Mouse (Mus musculus) left cerebral cortex, postnatal 36 days (tissue): ENCODE measurements at regions not wholly inside any gene's neighbourhood (a gene's known extent, or its start where the extent isn't known, plus 50 kb on each side); places are given as distances from the start of the nearest gene placed in this dataset.

Source experiments
- DNase-seq, 2 experiments: peaks; one replicate each; pipeline ENCODE4 v3.0.0; 2021 to 2022; ENCODE audit warnings: low spot score in 2 of 2, mixed read lengths in 1 of 2
- intact Hi-C: fragments of 180-260 bp; cut with DNase I; formaldehyde crosslinking; loops from one replicate; pipeline ENCODE4 v1.15.1; 2025

DNA sequence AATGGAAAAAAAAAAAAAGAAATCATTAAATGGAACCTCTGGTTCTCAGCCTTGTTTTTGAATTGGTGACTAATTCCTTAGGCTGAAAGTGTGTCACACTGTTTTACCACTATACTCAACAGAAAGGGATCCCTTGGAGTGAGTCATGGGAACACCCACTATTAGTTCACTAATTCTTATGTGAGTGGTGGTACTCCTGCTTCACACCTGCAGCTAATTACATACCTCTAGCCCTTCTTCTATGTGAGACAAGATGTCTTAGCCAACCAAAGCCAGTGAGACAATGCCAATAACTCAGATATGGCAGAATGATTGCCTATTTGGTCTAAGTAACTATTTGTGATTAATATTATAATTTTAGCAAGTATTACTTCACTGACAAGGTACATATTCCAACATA is 398.9 kb downstream of the Vps13c start:
- intact Hi-C loops = no loop called here
- no peak for DNase-seq

DNA sequence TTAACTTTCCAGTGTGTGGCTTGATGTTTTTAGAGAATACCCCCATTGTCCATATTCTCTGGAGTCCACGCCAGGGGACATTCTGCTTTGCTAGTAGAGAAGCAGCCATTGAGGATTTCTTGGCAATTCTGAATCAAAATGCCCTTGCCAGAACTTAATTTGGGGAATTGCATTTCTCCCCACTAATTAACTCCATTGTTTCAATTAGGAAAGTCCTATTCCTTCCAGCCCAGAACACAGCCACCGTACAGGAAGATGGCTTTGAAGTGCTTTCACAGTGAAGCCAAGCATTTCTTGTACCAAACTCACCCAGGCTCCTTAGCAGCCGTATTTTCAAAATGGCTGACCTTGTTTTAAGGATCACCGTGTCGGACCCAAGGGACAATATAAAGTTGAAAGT is 399.4 kb downstream of the Vps13c start:
- no peak for DNase-seq
- intact Hi-C loops = no loop called here

DNA sequence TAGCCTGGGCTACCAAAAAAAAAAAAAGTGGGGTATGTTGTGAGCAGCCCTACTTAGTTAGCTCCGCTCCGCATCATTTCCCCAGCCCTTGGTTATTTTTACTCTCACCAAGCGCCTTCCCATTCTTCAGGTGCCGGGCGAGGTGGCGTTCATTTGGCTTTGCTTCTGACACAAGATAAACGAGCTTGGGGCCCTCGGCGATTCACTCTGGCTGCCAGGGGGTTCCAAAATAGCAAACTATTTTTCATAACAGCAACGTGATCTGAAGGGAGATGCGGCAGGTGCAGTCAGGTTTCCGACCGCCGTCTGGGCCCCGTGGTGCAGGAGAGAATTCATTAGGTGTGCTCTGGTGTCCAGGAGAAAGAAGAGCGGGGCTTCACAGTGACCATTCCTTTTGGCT is 403.6 kb upstream of the Rora start:
- no peak for DNase-seq
- intact Hi-C loops = no loop called here

DNA sequence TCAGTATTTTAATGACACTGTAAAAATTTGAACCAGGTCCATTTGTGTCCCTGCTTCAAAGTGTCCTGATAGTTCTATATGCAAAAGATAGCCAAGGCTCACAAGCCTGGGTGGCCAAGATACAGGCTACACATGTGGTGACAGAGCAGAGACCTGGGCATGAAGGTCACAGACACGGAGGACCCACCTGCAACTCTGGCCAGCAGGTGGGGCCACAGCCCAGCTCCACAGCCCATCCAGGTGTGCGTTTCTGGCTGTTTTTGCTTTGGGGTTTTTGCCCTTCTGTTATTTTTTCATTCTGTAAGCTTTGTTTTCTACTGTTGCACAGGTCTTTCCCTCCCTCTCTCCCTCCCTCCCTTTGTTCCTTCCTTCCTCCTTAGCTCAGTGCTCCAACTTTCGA is 399.4 kb upstream of the Rora start:
- intact Hi-C loops = no loop called here
- DNase-seq = no peak

DNA sequence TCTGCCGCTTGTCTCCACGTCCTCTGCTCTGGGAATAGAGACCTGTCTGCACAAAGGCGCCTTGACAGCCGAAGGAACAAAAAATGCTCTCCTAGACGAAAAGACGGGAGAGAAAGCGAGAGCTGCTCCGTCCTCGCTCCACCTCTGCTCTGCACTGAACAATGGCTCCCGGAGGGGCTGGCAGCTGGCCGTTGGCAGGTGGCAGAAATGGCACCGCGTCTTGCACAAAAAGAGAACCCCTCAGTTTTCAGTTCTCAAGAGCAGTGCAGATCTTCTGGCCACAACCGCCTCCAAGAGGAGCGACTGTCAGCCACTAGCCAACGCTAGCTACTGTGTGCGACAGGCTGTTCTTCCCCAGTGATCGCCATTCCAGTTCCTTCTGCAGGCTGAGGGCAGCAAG is 385.0 kb upstream of the Rora start:
- intact Hi-C loops = no loop called here

DNA sequence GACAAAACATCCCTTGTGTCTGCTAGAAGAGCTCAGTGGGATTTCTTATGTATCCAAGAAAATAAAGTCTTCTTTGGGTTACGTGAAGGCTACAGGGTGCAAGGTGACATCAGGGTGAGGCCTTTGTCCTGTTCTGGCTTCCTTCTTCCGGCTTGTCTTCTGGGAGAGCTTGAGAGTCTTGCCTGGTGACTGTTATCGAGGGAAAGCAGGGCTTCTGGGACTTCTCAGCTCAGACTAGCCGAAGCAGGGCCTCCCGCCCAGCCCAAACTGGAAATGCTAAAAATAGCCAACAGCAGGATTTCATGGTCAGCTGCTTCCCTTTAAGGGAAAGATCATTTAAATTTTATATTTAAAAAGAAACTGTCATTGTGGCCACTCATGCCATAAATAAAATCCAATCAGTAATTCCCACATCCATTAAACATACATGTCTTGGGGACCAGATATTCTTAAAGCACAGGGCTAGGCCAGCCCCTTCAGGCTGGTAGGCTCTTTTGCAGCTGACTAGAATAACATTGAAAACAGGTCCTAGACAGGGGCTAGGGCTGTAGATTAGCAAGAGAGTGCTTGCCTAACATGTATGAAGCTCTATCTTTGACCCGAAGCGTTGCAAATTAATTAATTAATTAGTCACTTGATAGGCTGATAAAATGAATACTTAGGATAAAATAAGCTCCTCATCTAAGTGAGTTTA is 351.2 kb upstream of the Rora start:
- DNase-seq = no peak
- intact Hi-C loops = no loop called here

More for the DNA sequence above, 385.0 kb upstream of the Rora start:
- DNase-seq = peak; percentile 8 to 11

DNA sequence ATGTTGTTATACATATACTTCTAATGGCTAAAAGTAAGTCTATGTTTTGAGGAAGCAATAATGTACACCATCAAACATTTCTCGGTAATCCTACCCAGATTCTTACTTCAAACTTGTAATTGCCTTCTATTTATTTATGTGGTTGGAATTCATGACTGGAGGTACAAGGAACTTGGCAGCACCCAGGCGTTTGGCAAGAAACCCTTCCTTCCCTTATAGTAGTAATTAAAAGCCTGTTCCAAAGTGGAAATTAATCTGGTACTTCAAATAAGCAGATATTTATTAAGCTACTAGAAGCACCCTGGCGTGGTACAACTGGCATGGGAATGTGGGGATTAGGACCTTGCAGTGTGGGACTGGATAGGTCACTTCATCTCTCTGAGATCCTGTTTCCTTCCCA is 322.9 kb upstream of the Rora start:
- intact Hi-C loops = no loop called here
- DNase-seq = no peak

DNA sequence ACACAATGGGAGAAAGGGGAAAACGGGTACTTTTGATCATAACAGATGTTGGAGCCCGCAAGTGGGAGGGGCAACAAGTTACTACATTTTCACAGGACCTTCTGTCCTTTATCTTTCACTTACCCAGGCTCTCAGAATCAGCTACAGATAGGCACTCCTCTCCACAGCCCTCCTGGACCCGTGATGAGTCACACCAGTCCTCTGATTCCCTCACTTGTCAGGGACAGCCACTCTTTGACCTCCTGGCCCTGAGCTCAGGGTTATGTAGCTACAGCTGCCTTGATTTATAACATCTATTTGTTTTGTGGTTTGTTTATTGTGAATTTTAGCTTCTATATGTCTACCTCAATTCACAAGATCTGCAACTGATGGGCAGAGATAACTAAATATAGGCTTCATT is 312.7 kb upstream of the Rora start:
- intact Hi-C loops = no loop called here
- no peak for DNase-seq

DNA sequence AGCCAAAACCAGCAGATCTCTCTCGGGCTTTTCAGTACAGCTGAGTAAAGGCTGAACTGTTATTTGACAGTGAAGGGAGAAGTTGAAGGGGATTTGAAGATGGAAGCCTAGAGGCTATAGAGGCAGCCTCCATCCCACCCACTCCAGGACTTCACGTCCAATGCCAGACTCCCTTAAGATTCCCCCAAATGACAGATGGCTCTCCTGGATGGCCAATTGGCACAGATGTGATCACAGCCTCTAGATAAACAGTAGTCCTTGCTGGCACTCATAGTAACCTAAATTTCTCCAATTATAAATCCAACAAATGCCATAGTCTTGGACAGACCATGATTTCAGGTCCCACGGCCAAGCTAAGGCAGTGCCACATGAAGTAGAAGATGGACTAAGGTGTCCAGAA is 312.1 kb upstream of the Rora start:
- intact Hi-C loops = no loop called here
- DNase-seq = no peak

DNA sequence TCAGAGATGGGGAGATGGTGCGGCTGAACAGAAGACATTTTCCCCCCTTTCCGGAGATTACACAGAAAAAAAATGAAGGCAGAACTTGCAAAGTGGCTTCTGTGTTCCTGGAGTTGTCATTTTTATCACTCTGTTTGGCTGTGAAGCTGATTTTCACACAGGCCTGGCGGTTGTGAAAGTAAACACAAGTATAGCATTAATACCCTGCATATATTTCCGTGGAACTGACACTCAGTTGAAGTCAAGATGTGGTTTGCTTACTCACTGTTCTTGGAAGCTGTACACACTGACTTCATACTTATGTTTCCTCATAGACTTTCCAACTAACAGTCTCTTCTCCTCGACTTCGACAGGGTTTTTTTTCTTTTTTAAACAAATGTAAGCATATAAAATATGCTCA is 306.2 kb upstream of the Rora start:
- intact Hi-C loops = no loop called here
- DNase-seq = peak; percentile 8 to 33

DNA sequence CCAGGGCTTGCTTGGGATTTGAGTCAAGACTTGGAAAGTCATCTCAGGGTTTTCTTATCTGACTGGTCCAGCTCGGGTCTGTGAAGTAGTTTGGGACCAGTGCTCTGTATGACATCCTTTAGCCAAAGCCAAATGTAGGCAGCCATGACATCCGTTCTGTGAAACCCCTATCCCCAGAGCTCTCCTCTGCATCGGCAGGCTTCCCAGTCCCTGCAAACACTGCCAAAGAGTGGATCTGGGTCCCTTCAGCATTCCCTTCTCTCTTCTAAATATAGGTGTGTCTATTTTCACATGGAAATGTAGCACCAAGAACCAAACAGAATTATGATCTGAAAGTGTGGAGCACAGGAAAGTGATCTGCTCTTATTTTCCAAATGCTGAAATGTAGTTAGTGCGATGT is 302.1 kb upstream of the Rora start:
- intact Hi-C loops = no loop called here
- DNase-seq = no peak

DNA sequence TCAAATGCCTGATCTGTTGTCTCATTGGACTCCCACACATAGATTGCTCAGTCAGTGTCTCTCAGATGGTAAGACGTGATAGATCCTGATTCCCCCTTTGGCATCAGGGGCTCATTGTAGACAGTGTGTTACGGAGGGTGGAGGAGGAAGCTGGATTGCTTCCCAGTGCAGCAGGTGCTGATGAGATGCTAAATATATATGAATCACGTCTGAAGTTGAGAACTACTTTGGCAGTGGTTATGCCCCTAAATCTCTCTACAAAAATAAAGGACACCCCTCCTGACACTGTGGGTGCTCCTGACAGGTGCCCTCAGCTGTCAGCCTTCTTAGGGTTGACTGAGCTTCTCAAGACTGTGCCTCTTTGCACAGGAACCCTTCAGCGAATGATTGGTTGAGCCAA is 299.1 kb upstream of the Rora start:
- peak; percentile 9 to 12 for DNase-seq
- intact Hi-C loops = no loop called here

DNA sequence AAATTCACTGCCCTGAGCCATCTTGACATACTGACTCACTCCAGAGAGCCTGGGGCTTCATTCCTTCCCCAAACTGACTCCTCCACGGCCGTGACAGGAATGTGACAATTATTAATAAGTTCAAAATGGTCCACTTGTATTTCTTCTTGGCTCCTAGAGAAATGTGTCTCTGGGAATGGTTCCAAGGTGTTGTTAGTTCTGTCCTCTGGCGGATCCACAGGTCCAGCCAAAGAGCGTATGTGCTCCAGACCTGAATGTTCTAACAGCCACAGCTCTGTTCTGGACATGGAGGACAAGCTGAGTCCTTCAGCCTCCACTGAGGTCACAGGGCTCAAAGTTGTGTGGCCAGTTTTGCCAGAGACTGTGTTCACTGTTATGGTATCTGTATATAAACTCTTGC is 297.5 kb upstream of the Rora start:
- DNase-seq = no peak
- intact Hi-C loops = no loop called here

DNA sequence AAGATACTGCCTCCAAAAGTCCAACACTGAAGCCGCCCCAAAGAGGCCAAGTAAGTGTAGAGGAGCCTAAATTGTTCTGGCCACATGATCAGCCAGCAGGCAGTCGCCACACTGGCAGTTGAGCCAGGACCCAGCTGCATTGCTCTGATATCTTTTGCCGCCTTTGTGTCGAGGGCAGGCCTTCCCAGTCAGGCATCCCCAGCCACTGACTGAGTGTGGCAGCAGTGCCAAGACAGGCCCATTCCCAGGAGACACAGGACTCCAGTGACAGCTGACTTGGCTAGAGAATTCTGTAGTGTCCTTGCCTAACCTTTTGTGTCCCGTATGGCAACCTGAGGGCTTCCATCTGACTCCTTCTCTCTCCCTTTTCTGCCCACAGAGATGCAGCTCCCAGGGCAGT is 296.4 kb upstream of the Rora start:
- intact Hi-C loops = no loop called here
- DNase-seq = peak in 1 of 2 experiments; percentile 10

DNA sequence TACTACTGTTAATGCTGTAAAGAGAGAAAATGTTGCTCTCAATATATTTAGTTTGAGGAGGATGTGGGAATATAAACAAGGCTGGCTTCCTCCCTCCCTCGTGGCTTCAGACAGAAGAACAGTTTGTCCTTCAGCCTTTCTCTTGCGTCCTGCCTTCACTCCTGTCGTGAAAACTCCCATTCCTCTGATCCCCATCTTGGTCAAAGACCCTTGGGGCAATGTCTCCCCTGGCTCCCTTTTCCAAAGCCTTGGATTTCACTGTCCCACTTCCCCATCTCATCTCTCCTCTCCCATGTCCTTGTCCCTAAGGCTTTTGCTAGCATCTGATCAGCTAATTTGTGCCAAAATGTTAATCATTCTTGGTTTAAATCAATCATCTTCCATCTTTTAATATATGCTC is 286.6 kb upstream of the Rora start:
- intact Hi-C loops = no loop called here
- peak; percentile 4 to 13 for DNase-seq

DNA sequence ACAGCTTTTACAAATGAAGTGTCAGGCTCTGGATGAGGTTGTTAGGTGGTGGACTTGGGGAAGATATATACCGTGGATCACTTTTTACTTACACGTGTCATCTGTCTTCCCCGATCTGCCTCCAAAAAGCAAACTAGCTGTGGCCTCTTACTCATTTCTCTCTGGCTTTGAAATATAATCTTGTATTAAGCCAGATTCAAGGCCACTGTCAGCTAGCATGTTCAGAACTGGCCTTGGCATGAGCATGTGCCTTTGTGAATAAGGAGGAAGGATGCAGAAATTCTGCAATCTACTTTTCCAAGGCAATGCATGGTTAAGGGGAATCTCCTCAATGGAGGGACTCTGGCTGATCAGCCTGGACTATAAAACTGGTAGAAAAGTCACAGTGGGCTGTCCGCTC is 286.0 kb upstream of the Rora start:
- no peak for DNase-seq
- intact Hi-C loops = no loop called here

DNA sequence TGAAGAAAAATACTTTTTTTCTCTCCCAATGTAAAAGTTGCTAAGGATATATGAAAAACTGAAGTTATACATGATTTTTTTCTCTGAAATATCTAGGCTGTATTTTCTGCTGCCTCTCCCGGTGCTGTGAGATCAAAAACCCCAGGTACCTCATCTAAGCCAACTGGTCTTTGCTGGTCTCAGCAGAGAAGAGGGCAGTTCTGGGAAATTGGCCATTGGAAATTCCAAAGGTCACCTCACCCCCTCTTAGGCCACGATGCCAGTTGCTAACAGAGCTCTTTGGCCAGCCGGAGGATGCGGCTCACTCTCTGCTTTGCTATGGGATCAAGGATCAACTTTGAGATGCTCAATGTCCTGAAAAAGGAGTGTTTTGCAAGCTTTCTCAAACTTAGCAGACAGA is 280.9 kb upstream of the Rora start:
- DNase-seq = no peak
- intact Hi-C loops = no loop called here

DNA sequence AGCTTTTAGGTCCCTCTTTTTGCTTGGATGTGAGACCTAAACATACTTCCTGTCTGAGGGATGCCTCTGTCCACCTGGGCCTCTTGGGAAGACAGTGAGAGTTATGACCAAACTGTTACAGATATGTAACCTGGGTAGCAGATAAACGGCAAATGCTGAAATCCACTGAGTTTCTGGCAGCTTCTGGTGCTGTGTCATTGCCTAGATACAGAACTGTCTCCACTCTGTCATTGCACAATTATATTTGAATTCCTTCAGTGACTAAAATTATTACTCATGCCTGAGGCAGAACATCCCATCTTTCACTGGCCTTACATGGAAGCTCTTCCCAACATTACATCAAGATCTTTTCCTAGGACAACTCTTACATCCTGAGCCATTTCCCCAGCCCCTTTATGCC is 277.4 kb upstream of the Rora start:
- intact Hi-C loops = no loop called here
- no peak for DNase-seq

DNA sequence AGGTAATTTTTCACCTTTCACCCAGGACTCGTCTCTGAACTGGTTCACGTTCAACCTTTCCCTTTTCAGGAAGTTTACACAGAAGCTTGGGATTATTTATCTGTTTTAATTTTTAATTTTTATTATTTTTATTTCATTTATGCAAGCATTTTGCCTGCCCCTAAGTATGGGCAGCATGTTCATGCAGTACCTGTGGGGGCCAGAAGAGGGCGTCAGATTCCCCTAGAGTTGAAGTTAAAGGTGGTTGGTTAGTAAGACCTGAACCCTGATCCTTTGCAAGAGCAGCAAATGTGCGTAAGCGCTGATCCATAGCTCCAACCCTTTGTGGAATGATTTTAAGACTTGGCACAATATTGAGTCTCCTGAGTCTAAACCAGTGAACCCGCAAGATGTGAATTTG is 271.7 kb upstream of the Rora start:
- intact Hi-C loops = no loop called here
- no peak for DNase-seq

DNA sequence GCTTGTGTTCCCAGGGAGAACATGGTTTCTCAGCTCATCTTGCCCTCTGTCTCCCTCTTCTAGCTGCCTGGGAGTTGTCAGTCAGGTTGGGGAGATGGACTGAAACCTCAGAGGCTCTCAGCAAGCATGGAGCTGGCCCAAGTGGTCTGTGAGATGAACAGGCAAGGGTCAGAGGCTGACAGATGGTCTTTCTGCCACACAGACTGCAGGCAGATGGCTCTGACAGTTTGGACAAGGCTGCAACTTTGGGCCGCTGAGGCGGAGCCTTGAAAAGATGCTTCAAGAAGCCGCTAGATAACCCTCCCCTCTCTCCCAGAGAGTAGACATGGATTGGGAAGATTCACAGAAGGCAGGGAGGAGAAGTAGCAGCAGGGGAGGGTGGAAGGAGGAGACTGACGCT is 252.7 kb upstream of the Rora start:
- intact Hi-C loops = no loop called here

DNA sequence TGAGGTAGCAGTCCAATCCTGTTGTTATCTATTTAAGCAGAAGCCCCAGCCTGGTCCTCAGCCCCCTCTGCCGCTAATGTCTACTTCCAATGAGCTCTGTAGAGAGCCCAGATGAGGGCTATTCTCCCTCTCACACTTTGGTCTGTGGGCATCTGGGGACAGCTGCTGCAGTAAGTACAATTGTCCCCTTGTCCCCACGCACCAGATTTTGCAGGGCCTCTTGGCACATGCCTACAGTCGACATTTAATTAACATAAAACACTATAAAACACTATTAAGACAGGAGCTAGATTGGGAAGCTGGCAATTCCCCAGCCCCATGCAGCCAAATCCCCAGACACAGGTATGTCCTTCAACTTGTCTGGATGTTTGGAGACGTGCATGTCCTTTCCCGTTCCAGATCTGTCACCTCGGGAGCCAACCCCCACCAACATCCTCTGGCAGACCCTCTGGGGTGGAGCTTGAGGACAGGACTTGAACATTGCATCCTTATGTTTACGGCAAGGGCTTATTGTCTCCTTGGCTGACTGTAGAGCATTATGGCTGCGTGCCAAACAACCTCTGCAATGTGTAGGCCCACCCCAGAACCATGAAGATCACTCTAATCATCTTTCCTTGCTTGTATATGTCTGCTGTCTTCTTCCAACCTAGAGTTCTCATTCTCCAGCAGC is 251.3 kb upstream of the Rora start:
- peak; percentile 33 to 39 for DNase-seq
- intact Hi-C loops = no loop called here

More for the DNA sequence above, 252.7 kb upstream of the Rora start:
- DNase-seq = no peak

DNA sequence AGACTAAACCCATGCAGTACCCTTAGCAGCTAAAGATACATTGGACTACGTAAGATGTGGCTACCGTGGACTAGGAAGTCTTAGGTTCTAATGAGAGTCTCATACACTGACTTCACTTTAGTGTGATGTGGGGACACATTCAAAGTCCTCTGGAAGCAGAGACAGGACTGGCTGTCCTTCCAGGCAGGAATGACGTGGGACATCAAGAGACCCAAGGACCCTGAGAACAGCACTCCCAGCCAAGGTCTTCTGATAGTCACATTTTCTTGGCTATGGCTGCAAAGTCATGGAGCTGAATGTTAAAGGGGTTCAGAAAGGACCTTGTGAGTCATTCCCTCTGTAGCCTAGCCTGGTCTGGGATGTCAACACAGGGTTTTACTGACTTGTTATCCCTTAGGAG is 250.6 kb upstream of the Rora start:
- DNase-seq = no peak

More for the DNA sequence above, 250.6 kb upstream of the Rora start:
- intact Hi-C loops = no loop called here
